Mouse (Mus musculus) forebrain, embryonic 11.5 days (tissue): ENCODE results near the gene March1. TPM values are rescaled to one million over a fixed set of nuclear protein-coding genes. Genes with fewer than 3 reads are reported as not detected.

ENCODE experiments used
- ATAC-seq: fragments of 200-750 bp; cut with Nextera tagmentation; replicated peaks from 2 replicates; pipeline ENCODE4 v1.8.0; 2017; ENCODE audit warnings: moderate TSS enrichment; ENCODE audit not compliant: low FRiP score
- DNase-seq: peaks from one replicate; pipeline ENCODE4 v3.0.0-alpha.2; 2017; ENCODE audit warnings: low spot score
- H3K27ac ChIP-seq: fragments of 300-500 bp; sonication (generic); 2 replicates; pipeline ENCODE4 v1.5.1; 2014; ENCODE audit warnings: low read depth, low read length
- H3K27me3 ChIP-seq: fragments of 300-500 bp; sonication (generic); 2 replicates; pipeline ENCODE4 v1.6.1; 2014; ENCODE audit warnings: mild to moderate bottlenecking, low read length, mixed read lengths; ENCODE audit not compliant: control insufficient read depth, insufficient read depth
- H3K36me3 ChIP-seq: fragments of 300-500 bp; sonication (generic); 2 replicates; pipeline ENCODE4 v1.6.1; 2014; ENCODE audit warnings: mild to moderate bottlenecking, low read length, moderate library complexity, mixed read lengths; ENCODE audit not compliant: control insufficient read depth, insufficient read depth
- H3K4me1 ChIP-seq: fragments of 300-500 bp; sonication (generic); replicated peaks from 2 replicates; pipeline ENCODE4 v1.6.1; 2014; ENCODE audit warnings: low read length, mixed read lengths; ENCODE audit not compliant: control insufficient read depth, insufficient read depth
- H3K4me2 ChIP-seq: fragments of 300-500 bp; sonication (generic); 2 replicates; pipeline ENCODE4 v1.6.1; 2014; ENCODE audit warnings: low read depth, mild to moderate bottlenecking, low read length, moderate library complexity, mixed read lengths; ENCODE audit not compliant: severe bottlenecking
- H3K4me3 ChIP-seq: fragments of 300-500 bp; sonication (generic); 2 replicates; pipeline ENCODE4 v1.5.1; 2014; ENCODE audit warnings: low read depth, low read length
- H3K9ac ChIP-seq: fragments of 300-500 bp; sonication (generic); 2 replicates; pipeline ENCODE4 v1.6.1; 2014; ENCODE audit warnings: low read length
- H3K9me3 ChIP-seq: fragments of 300-500 bp; sonication (generic); 2 replicates; pipeline ENCODE4 v1.6.1; 2016; ENCODE audit warnings: low read length, mixed read lengths; ENCODE audit not compliant: control insufficient read depth
- WGBS: fragments of 180-500 bp; shearing (Covaris S2); extraction: QIAGEN DNeasy Blood & Tissue Kit; methylation state at CpG from one replicate; pipeline ENCODE4 v1.1.7; 2014; 5-methylcytosine and 5-hydroxymethylcytosine counted together
- polyA plus RNA-seq: library from polyadenylated mRNA; unstranded; fragments of >200 nt; fragmentation: Nextera tagmentation; extraction: Ambion mirVana; gene quantifications from 2 replicates; pipeline ENCODE4 v1.2.1, GENCODE M21; 2014

Gene March1
- polyA plus RNA-seq, 1 experiment from 2014 or later: 2.8 TPM

DNA sequence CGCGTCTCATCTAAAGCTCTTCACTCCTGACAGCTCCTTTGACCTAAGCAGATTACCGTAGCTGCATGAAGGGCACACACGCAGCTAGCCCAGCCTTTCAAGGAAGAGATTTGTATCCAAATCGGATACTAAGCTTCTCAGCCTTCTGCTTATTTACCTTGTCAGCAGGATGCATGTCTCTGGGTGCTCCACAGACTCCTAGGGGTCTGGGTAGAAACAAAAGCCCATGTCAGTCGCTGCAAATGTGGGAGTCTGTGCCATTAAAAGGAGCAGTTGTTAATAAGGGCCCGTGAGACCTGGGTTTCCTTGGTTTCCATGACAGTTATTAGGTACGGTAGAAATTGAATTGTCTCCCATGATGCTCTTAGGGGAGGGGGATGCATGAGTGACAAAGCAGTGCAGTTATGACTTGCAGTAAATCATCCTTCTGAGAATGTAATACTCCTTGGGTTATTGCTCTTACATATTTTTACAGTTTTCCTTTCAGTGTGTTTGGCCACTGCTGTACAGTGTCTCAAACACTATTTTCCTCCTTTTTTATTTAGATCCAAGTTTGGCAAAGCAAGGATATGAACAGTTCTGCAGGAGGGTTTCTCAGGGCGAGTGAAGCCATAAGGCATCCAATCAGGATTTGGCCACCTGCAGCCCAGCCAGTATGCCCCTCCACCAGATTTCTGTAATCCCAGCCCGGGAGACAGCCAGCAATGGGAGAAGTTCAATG lies 349.0 kb downstream of the March1 start:
- no peaks in the 10 kb centered on the region for H3K27me3 ChIP-seq
- peak overlapping the region; percentile 26; the same call in 1 of the 2 replicates for H3K4me2 ChIP-seq
- 2% methylated on average over 10 of the region's 10 CpGs for WGBS
- H3K27ac ChIP-seq: no peak overlapping the region
- ATAC-seq (peak; percentile 75), DNase-seq (peak; percentile 46)
- H3K4me3 ChIP-seq: no peak overlapping the region
- no peak overlapping the region for H3K9ac ChIP-seq
- no peaks in the 10 kb centered on the region for H3K4me1 ChIP-seq
- no peaks in the 10 kb centered on the region for H3K36me3 ChIP-seq
- H3K9me3 ChIP-seq: no peaks in the 10 kb centered on the region

DNA sequence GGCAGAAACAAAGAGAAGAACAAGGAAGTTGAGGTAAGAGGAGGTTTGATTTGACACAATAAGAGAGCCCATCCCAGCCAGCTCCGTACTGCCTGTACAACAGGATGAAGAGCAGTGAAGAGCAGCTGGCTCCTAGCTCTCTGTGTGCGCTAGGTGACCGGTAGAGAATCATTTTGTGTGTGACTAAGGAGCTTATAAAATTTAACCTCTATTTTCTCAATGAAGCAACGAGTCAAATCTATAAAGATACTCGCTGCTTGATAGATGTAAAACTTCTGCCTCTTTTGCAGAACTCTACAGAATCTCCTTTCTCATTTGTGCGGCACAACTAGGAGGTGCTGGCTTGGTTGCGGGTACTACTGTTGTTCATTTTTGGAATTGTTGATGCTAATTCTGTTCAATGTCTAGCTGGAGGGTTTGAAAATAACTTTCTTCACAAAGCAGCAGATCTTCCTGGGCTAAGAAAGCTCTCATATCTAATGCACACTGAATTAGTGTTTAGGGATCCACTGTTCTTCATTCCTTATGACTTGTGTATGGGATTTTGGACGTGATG lies 349.6 kb downstream of the March1 start:
- H3K9me3 ChIP-seq: no peaks in the 10 kb centered on the region
- no peaks in the 10 kb centered on the region for H3K27me3 ChIP-seq
- no peak overlapping the region for H3K9ac ChIP-seq
- H3K27ac ChIP-seq: no peak overlapping the region
- WGBS: 46% methylated on average over 8 of the region's 8 CpGs
- DNase-seq (peak; percentile 42), ATAC-seq (peak; percentile 55; the same call in 1 of the 2 replicates)
- H3K4me1 ChIP-seq: no peaks in the 10 kb centered on the region
- H3K4me3 ChIP-seq: no peak overlapping the region
- H3K4me2 ChIP-seq: peak overlapping the region; percentile 26; the same call in 1 of the 2 replicates
- H3K36me3 ChIP-seq: no peaks in the 10 kb centered on the region

- no peak overlapping the region for H3K4me3 ChIP-seq
- no peaks in the 10 kb centered on the region for H3K4me1 ChIP-seq
- no peak for DNase-seq
- 62% methylated on average over 5 of the region's 5 CpGs for whole genome bisulfite sequencing
- H3K36me3 ChIP-seq: no peaks in the 10 kb centered on the region
- H3K9ac ChIP-seq: no peak overlapping the region
- H3K4me2 ChIP-seq: no peak overlapping the region
- no peaks in the 10 kb centered on the region for H3K27me3 ChIP-seq
- no peaks in the 10 kb centered on the region for H3K9me3 ChIP-seq
- ATAC-seq: no peak
- no peak overlapping the region for H3K27ac ChIP-seq
Observed at GRCm38 (mm10) chr8:65976905-65977304, 359.2 kb downstream of the March1 start.

DNA sequence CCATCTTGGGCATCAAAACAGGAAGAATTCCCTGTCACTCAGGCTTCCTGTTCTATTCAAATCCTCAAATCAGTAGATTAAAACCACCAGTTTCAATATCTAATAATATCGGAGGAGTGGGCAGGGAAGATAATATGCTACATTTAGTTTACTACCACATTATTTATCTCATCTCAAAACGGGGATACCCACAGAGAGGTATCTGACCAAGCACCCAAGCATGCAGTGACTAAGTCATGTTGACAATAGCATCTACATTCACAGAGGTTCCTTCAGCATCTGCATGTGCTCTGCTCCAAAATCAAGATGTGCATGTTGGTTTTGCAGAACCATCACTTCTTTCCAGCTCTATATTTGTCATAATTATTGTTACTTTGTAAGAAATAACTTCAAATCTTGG lies 364.3 kb downstream of the March1 start:
- no peak overlapping the region for H3K27ac ChIP-seq
- H3K9ac ChIP-seq: no peak overlapping the region
- no peaks in the 10 kb centered on the region for H3K9me3 ChIP-seq
- no peaks in the 10 kb centered on the region for H3K4me1 ChIP-seq
- no peak for DNase-seq
- no peak overlapping the region for H3K4me2 ChIP-seq
- ATAC-seq: no peak
- no peaks in the 10 kb centered on the region for H3K36me3 ChIP-seq
- H3K27me3 ChIP-seq: no peaks in the 10 kb centered on the region
- WGBS: 93% methylated on average over 2 of the region's 2 CpGs
- H3K4me3 ChIP-seq: no peak overlapping the region

- no peak overlapping the region for H3K9ac ChIP-seq
- no peaks in the 10 kb centered on the region for H3K9me3 ChIP-seq
- WGBS: 90% methylated on average over 1 of the region's 1 CpGs
- ATAC-seq (no peak), DNase-seq (no peak)
- no peaks in the 10 kb centered on the region for H3K27me3 ChIP-seq
- no peak overlapping the region for H3K4me2 ChIP-seq
- no peaks in the 10 kb centered on the region for H3K4me1 ChIP-seq
- H3K36me3 ChIP-seq: no peaks in the 10 kb centered on the region
- no peak overlapping the region for H3K27ac ChIP-seq
- H3K4me3 ChIP-seq: no peak overlapping the region
Observed at GRCm38 (mm10) chr8:65987665-65988064, 370.0 kb downstream of the March1 start.

GRCm38 (mm10) chr8:66022815-66023214 lies 405.1 kb downstream of the March1 start:
- WGBS: 91% methylated on average over 2 of the region's 2 CpGs
- Histone ChIP-seq H3K4me1 (no peaks in the 10 kb centered on the region), H3K27ac (no peak overlapping the region), H3K4me2 (no peak overlapping the region), H3K4me3 (no peak overlapping the region), H3K27me3 (no peaks in the 10 kb centered on the region), H3K36me3 (no peaks in the 10 kb centered on the region), H3K9ac (no peak overlapping the region), H3K9me3 (no peaks in the 10 kb centered on the region)
- ATAC-seq (no peak), DNase-seq (no peak)

DNA sequence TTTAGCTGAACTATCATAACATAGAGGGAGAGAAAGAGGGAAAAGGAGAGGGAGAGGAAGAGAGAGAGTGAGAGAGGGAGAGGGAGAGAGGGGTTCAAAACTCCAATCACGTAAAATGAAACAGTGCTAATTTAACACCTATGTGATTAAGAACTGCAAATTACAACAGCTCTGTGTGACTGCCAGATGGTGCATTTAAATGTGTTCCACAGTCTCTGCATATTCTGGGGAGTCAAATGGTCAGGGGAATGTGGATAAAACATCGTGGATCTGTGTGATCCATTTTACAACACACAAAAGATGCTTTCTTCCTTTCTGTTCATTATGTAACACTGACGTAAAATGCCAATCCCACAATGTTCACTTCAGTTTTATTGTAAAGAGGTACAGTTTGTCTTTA lies 416.0 kb downstream of the March1 start:
- H3K9me3 ChIP-seq: no peaks in the 10 kb centered on the region
- no peaks in the 10 kb centered on the region for H3K4me1 ChIP-seq
- DNase-seq: no peak
- no peak overlapping the region for H3K9ac ChIP-seq
- no peaks in the 10 kb centered on the region for H3K36me3 ChIP-seq
- no peak overlapping the region for H3K4me3 ChIP-seq
- no peak overlapping the region for H3K27ac ChIP-seq
- WGBS: 79% methylated on average over 3 of the region's 3 CpGs
- no peak overlapping the region for H3K4me2 ChIP-seq
- H3K27me3 ChIP-seq: no peaks in the 10 kb centered on the region
- no peak for ATAC-seq

- Histone ChIP-seq H3K36me3 (no peaks in the 10 kb centered on the region), H3K4me3 (no peak overlapping the region), H3K9me3 (no peaks in the 10 kb centered on the region), H3K4me1 (no peaks in the 10 kb centered on the region), H3K4me2 (no peak overlapping the region), H3K27ac (no peak overlapping the region), H3K9ac (no peak overlapping the region), H3K27me3 (no peaks in the 10 kb centered on the region)
- no peak for DNase-seq
- ATAC-seq: no peak
- WGBS: 84% methylated on average over 3 of the region's 3 CpGs
Observed at GRCm38 (mm10) chr8:66034429-66034828, 416.7 kb downstream of the March1 start.

- 91% methylated on average over 3 of the region's 3 CpGs for WGBS
- Histone ChIP-seq H3K4me1 (no peaks in the 10 kb centered on the region), H3K9me3 (no peaks in the 10 kb centered on the region), H3K36me3 (no peaks in the 10 kb centered on the region), H3K4me3 (no peak overlapping the region), H3K4me2 (no peak overlapping the region), H3K27me3 (no peaks in the 10 kb centered on the region), H3K9ac (no peak overlapping the region), H3K27ac (no peak overlapping the region)
- ATAC-seq (no peak), DNase-seq (no peak)
Observed at GRCm38 (mm10) chr8:66094152-66094551, 476.5 kb downstream of the March1 start.
